Mouse (Mus musculus) testis, adult 2 months (tissue): Measurements from ENCODE around the gene Sord. TPM values are rescaled to one million over a fixed set of nuclear protein-coding genes. Genes with fewer than 3 reads are reported as not detected.

ENCODE experiments used
- H3K27ac ChIP-seq: fragments of 200-500 bp; 2 replicates; pipeline ENCODE4 v1.5.1; 2012; ENCODE audit warnings: low read depth, low read length; ENCODE audit not compliant: control insufficient read depth, insufficient read depth
- H3K27me3 ChIP-seq: fragments of 200-500 bp; 2 replicates; pipeline ENCODE4 v1.6.1; 2012; ENCODE audit warnings: mild to moderate bottlenecking, low read length, moderate library complexity; ENCODE audit not compliant: control insufficient read depth, insufficient read depth
- H3K36me3 ChIP-seq: fragments of 200-500 bp; 2 replicates; pipeline ENCODE4 v1.6.1; 2012; ENCODE audit warnings: mild to moderate bottlenecking, low read length; ENCODE audit not compliant: control insufficient read depth, insufficient read depth
- H3K4me1 ChIP-seq: fragments of 200-500 bp; 2 replicates; pipeline ENCODE4 v1.6.1; 2012; ENCODE audit warnings: low read length; ENCODE audit not compliant: control insufficient read depth, insufficient read depth
- H3K4me3 ChIP-seq: fragments of 200-500 bp; 2 replicates; pipeline ENCODE4 v1.5.1; 2012; ENCODE audit warnings: low read depth, mild to moderate bottlenecking, low read length, moderate library complexity, mixed read lengths; ENCODE audit not compliant: control insufficient read depth
- CTCF ChIP-seq: fragments of 200-500 bp; IDR thresholded peaks from 2 replicates; pipeline ENCODE4 v1.5.1; 2012; ENCODE audit warnings: low read depth, mild to moderate bottlenecking, inconsistent platforms, low read length, moderate library complexity; ENCODE audit not compliant: control insufficient read depth, insufficient read depth, insufficient replicate concordance
- POLR2A ChIP-seq: fragments of 200-500 bp; IDR thresholded peaks from 2 replicates; pipeline ENCODE4 v1.6.1; 2012; ENCODE audit warnings: low read depth, mild to moderate bottlenecking, inconsistent platforms, low read length, moderate library complexity; ENCODE audit not compliant: control insufficient read depth
- polyA plus RNA-seq: library from polyadenylated mRNA; depleted of rRNA; stranded (reverse); fragments of >200 nt; gene quantifications from 2 replicates; pipeline ENCODE4 v1.2.3, GENCODE M21; 2012; rRNA removed

Gene Sord
- 740 and 863 TPM in 2 replicates for polyA plus RNA-seq

DNA sequence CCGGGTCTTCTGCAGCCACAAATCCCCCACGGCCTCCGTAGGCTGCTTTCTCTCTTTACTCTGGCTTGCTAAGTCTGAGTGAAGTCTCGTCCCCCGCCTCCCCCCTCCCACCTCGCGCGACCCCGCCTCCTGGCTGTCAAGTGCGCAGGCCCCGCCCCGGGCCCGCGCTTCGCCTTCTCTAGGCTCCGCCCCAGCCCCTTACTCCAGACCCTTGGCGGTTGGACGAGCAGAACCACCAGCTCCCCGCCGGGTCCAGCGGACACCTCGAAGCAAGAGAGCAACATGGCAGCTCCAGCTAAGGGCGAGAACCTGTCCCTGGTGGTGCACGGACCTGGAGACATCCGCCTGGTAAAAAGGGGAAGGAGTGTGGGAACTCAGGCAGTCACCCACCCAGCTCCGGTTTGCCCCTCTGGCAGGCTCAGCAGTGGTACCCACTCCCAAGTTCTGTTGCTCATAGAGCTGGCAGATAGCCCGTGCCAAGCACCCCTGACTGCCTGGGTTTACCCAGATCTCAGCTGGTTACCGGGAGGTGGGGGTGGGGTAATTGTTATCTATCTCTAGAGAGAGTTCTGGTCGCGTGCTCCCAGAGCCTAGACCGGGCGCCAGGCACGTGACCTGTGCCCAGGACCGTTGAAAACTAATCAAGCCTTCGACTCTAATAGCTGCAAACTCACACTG is at the start of gene Sord:
Gene Sord, plus strand, starts transcription at position 139 of the 678 bp plus-strand sequence.
- H3K36me3 ChIP-seq, result peaks cover 1% of the 10 kb centered on the region; the same call in 1 of the 2 replicates
- TF ChIP-seq CTCF, result no peak
- TF ChIP-seq POLR2A, result 0 out of 2 replicates have a peak, but pooled peaks have one; percentile 45
- H3K4me1 ChIP-seq, result peaks cover 14% of the 10 kb centered on the region
- H3K27ac ChIP-seq, result peak within 1 kb of the TSS; percentile 96
- H3K4me3 ChIP-seq, result peak within 1 kb of the TSS; percentile 91
- H3K27me3 ChIP-seq, result no peaks in the 10 kb centered on the region

DNA sequence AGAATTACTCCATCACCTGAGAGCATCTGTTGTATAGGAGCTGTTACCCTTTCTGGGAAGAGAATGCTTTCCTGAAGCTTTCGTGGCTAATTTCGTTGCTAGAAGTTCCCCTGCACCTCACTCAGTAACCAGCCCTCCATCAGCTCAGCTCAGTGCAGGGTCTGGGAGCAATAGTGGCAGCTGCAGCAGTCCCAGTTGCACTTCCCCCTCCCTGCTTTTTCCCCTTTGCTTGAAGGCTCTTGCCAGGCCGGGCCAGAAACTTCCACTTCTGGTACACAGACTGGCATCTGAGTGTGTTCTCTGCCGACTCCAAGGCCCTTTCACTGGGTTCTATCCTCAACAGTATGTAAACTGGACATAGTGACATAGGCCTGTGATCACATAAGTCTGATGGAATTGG is 49.5 kb upstream of the Sord start:
- TF ChIP-seq POLR2A, result no peak
- TF ChIP-seq CTCF, result no peak
- H3K36me3 ChIP-seq, result no peaks in the 10 kb centered on the region
- H3K4me1 ChIP-seq, result 0 out of 2 replicates have a peak, but pooled peaks cover 2% of the 10 kb centered on the region
- no peak overlapping the region for H3K4me3 ChIP-seq
- H3K27ac ChIP-seq, result no peak overlapping the region
- no peaks in the 10 kb centered on the region for H3K27me3 ChIP-seq

DNA sequence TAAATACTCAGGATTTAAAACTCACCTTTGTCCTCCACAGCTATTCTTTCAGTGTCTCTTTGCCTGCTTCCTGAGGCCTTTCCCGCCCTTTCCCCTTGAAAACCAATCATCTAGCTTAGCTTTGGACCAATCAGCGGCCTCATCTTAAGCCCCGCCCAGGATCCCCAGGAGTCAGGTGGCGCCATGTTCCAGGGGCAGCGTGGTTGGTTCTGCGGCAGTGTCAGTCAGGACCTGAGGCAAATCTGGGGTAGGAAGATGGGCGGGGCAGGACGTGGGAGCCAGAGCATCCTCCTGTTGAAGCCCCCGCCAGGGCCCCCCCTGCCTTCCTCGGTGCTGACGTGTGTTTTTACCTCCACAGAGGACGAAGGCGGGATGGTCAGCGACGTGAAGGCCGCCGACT is 48.4 kb upstream of the Sord start, which contains the start of the genes Patl2 and Terb2:
Gene Patl2, minus strand, starts transcription at position 84 of the 400 bp plus-strand sequence.
Gene Terb2, plus strand, starts transcription at position 167 of the 400 bp plus-strand sequence.
- no peaks in the 10 kb centered on the region for H3K27me3 ChIP-seq
- TF ChIP-seq POLR2A, result peak; percentile 53; the same call in 1 of the 2 replicates
- 0 out of 2 replicates have a peak, but pooled peaks have one; percentile 10 for TF ChIP-seq CTCF
- H3K4me3 ChIP-seq, result peak within 1 kb of the TSS; percentile 94
- H3K4me1 ChIP-seq, result 0 out of 2 replicates have a peak, but pooled peaks cover 2% of the 10 kb centered on the region
- H3K36me3 ChIP-seq, result no peaks in the 10 kb centered on the region
- peak within 1 kb of the TSS; percentile 82 for H3K27ac ChIP-seq

DNA sequence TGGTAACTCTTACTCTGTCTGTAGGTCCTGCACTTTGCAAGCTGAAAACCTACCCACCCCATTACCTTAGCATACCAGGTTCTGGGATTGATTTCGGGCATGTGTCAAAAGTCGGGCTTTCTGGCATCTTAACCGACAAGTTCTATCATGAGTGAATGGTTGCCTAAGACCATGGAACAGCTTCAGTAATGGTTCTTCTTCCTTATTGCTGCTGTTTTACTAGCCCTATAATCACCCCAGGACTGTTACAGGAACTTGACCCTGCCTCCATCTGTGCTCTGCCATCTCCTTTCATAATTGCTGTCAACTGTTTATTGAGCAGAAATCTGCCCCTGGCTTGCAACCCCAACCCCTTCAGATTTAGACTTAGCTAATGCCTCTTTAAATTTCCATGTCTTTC is 47.8 kb upstream of the Sord start:
- TF ChIP-seq CTCF, result no peak
- TF ChIP-seq POLR2A, result no peak
- no peaks in the 10 kb centered on the region for H3K27me3 ChIP-seq
- H3K27ac ChIP-seq, result no peak overlapping the region; the same call in none of the 2 replicates
- H3K4me3 ChIP-seq, result peak overlapping the region; percentile 94; the same call in 1 of the 2 replicates
- 0 out of 2 replicates have a peak, but pooled peaks cover 2% of the 10 kb centered on the region for H3K4me1 ChIP-seq
- no peaks in the 10 kb centered on the region for H3K36me3 ChIP-seq

GRCm38 (mm10) chr2:122191849-122192248 is 42.7 kb upstream of the Sord start:
- TF ChIP-seq CTCF (no peak), POLR2A (no peak)
- H3K27me3 ChIP-seq, result no peaks in the 10 kb centered on the region
- no peaks in the 10 kb centered on the region for H3K36me3 ChIP-seq
- H3K4me1 ChIP-seq, result no peaks in the 10 kb centered on the region
- no peak overlapping the region for H3K27ac ChIP-seq
- H3K4me3 ChIP-seq, result no peak overlapping the region

GRCm38 (mm10) chr2:122194509-122194929 is 40.0 kb upstream of the Sord start:
- no peak overlapping the region for H3K27ac ChIP-seq
- no peaks in the 10 kb centered on the region for H3K27me3 ChIP-seq
- H3K36me3 ChIP-seq, result no peaks in the 10 kb centered on the region
- no peak overlapping the region for H3K4me3 ChIP-seq
- no peaks in the 10 kb centered on the region for H3K4me1 ChIP-seq
- TF ChIP-seq POLR2A (no peak), CTCF (no peak; the same call in 1 of the 2 replicates)

DNA sequence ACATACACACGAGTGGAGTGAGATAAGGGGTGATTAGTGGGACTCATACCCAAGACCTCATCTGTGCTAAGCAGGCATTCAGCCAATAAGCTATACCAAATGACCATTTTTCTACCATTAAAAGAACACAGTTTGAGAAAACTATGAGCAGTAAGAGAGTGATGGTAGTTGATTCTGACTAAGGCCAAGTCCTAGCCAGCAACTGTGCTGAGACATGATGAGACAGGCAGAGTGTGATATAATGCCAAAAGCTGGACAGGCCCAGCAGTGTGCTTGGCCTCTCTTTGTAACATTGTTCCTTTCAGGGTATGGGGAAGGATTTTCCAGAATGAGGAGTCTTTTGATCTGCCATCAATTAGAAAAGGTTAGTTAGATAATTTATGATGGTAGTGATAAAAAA is 33.0 kb upstream of the Sord start:
- Histone ChIP-seq H3K36me3 (no peaks in the 10 kb centered on the region), H3K27me3 (no peaks in the 10 kb centered on the region), H3K4me1 (no peaks in the 10 kb centered on the region), H3K4me3 (no peak overlapping the region), H3K27ac (no peak overlapping the region)
- TF ChIP-seq CTCF, result no peak
- TF ChIP-seq POLR2A, result no peak
